Mouse (Mus musculus) bone marrow, adult 2 months (tissue): ENCODE measurements around the gene Krt35.

ENCODE experiments used
- CTCF ChIP-seq: fragments of 200-500 bp; IDR thresholded peaks from 2 replicates; pipeline ENCODE4 v1.5.1; 2011; ENCODE audit warnings: low read length, control low read depth; ENCODE audit not compliant: control insufficient read depth, insufficient read depth
- POLR2A ChIP-seq: fragments of 200-500 bp; IDR thresholded peaks from 2 replicates; pipeline ENCODE4 v1.6.1; 2011; ENCODE audit warnings: low read depth, mild to moderate bottlenecking, control low read depth, low read length, borderline replicate concordance; ENCODE audit not compliant: control insufficient read depth

DNA sequence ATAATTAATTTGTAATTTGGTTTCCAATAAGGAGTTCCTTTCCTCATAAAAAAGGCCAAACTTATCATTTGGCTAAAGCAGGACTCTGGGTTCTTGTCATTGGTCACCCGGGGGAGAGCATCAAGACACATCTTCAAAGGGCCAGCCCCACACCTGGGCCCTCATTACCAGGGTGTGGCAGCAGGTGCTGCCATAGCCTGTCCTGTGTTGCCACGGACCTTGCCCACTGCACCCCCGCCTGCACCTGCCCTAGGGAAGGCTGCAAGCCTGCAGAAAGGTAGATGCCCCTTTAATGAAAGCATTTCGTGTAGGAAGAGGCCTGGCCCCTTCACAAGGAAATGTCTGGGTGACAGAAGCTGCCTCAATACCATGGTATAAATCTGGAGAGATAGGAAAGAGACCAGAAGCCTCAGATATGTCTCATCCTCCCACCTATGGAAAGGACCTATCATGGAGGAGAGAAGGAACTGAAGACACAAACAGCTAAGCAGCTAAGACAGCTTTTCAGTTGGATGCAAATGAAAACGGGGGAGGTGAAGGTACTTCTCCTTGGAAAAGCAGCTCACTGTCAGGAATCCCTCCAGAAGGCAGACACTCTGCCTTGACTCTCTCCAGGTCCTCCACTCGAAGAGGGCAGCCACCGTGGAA, 7.5 kb downstream of the Krt35 start:
- no peak for TF ChIP-seq CTCF
- no peak for TF ChIP-seq POLR2A
